Comparison of ENCODE assay signal across 21 mouse cellular contexts in genomic region chr7:120104975-120105374, GRCm38 (mm10). TPM values are rescaled to one million over a fixed set of nuclear protein-coding genes. Genes with fewer than 3 reads are reported as not detected.
A peak's percentile ranks its signal among the peaks of the same experiment; 100 is the strongest.
DNase-seq lines count a peak whose midpoint lies in the region; ATAC-seq and TF ChIP-seq lines count a peak whose summit lies in the region.
"Had no signal": no experiment of that assay in that cellular context is flagged by ENCODE, and none has a peak within 500 bp of the region (broad histone marks: within the 10 kb centered on the region; RNA-seq: fewer than 3 reads in every experiment).

No protein-coding gene starts in this region.

- no peak for TF ChIP-seq EP300 in lung, postnatal 0 days (IDR thresholded peaks at IDR 0.05)

- WGBS in lung, postnatal 0 days: 68% methylated on average over 3 of the region's 3 CpGs

- H3K9me3 ChIP-seq in lung, postnatal 0 days (ENCODE audit: low read length): no peaks in the 10 kb centered on the region
- H3K9me3 ChIP-seq: embryonic facial prominence, embryonic 13.5 days; forebrain, embryonic 12.5 days; heart, embryonic 15.5 days had no signal

- H3K4me2 ChIP-seq in lung, postnatal 0 days (replicated peaks; ENCODE audit: low read depth, low read length): no peak overlapping the region
- H3K4me2 ChIP-seq: embryonic facial prominence, embryonic 13.5 days; forebrain, embryonic 12.5 days; heart, embryonic 15.5 days had no signal

- peak; percentile 50 for TF ChIP-seq CTCF in lung, postnatal 0 days (IDR thresholded peaks at IDR 0.05)
- TF ChIP-seq CTCF in brain, embryonic 14.5 days (IDR thresholded peaks at IDR 0.05; ENCODE audit: borderline replicate concordance, extremely low read depth, insufficient read depth, insufficient read length): peak; percentile 18; the same call in 1 of the 2 replicates

- no peak overlapping the region for H3K9ac ChIP-seq in lung, postnatal 0 days (replicated peaks; ENCODE audit: low read depth)
- H3K9ac ChIP-seq: embryonic facial prominence, embryonic 13.5 days; forebrain, embryonic 12.5 days; heart, embryonic 15.5 days had no signal

- TF ChIP-seq POLR2A in brain, embryonic 14.5 days (IDR thresholded peaks at IDR 0.05; ENCODE audit: borderline replicate concordance, extremely low read depth, insufficient read depth, insufficient read length, poor library complexity, severe bottlenecking): no peak

- peaks cover 5% of the 10 kb centered on the region; the same call in 1 of the 2 replicates for H3K4me1 ChIP-seq in lung, postnatal 0 days (ENCODE audit: insufficient read depth, low read depth, low read length)

- H3K27ac ChIP-seq in lung, postnatal 0 days (ENCODE audit: low read length): no peak overlapping the region
- H3K27ac ChIP-seq: embryonic facial prominence, embryonic 13.5 days; forebrain, embryonic 12.5 days; heart, embryonic 15.5 days had no signal

- no peak for ATAC-seq in lung, postnatal 0 days
- no peak for ATAC-seq in megakaryocyte progenitor cell, adult 5-6 weeks (replicated peaks; ENCODE audit: poor library complexity)
- ATAC-seq: inflammation-experienced regulatory T-cells, adult 6 months had no signal

- no peak overlapping the region for H3K4me3 ChIP-seq in lung, postnatal 0 days (ENCODE audit: low read depth, low read length)
- H3K4me3 ChIP-seq: embryonic facial prominence, embryonic 13.5 days; forebrain, embryonic 12.5 days; heart, embryonic 15.5 days had no signal

- no peaks in the 10 kb centered on the region for H3K27me3 ChIP-seq in lung, postnatal 0 days (replicated peaks; ENCODE audit: insufficient read depth, low read length)
- H3K27me3 ChIP-seq: embryonic facial prominence, embryonic 13.5 days; heart, embryonic 15.5 days had no signal

- no peaks in the 10 kb centered on the region; the same call in 1 of the 2 replicates for H3K36me3 ChIP-seq in lung, postnatal 0 days (ENCODE audit: insufficient read depth, low read length)
- H3K36me3 ChIP-seq: forebrain, embryonic 12.5 days; heart, embryonic 15.5 days had no signal

- peak; percentile 56 to 59 for DNase-seq in cerebellum, postnatal 10 days
- no peak for DNase-seq in cerebellum, adult 9-11 months
- peak; percentile 33 for DNase-seq in heart, postnatal 4 days
- no peak for DNase-seq in heart, adult 9 months (ENCODE audit: low spot score in 2 of 2)
- peak; percentile 16 for DNase-seq in lung, postnatal 0 days (ENCODE audit: low spot score)
- DNase-seq in lung, postnatal 4 days: no peak
- peak; percentile 32 for DNase-seq in brain, embryonic 14.5 days (ENCODE audit: low read depth)
- DNase-seq: adrenal gland, adult 2 months; gastrocnemius, postnatal 25 days; kidney, postnatal 14 days; layer of hippocampus, postnatal 36 days; lung, postnatal 14 days; thymus, postnatal 14 days had no signal

RNA-seq across cellular contexts. Expression of gene Tmem159, which starts 2.8 kb away (rescaled TPM):
- total RNA-seq in heart, postnatal 4 days (2021): 10 to 100 TPM; 15.5 to 16.8 TPM
- 75.5 and 79.4 TPM in 2 replicates for polyA plus RNA-seq in lung, postnatal 0 days (2015; fragmentation: Nextera tagmentation; extraction: Ambion mirVana)
- polyA plus RNA-seq in brain, embryonic 14.5 days (2012; rRNA removed): 4.0 and 6.0 TPM in 2 replicates
- 8.7 and 12.8 TPM in 2 replicates for total RNA-seq in megakaryocyte progenitor cell, adult 5-6 weeks (2015)
- total RNA-seq in megakaryocyte progenitor cell, adult 5-6 weeks (2017): 6.1 and 6.3 TPM in 2 replicates

RNA-seq across cellular contexts. Expression of gene Dnah3, which starts 9.9 kb away (rescaled TPM):
- under 1 TPM; 0.02 to 0.05 TPM for total RNA-seq in heart, postnatal 4 days (2021)
- polyA plus RNA-seq in lung, postnatal 0 days (2015; fragmentation: Nextera tagmentation; extraction: Ambion mirVana): 2.9 and 3.2 TPM in 2 replicates
- 0.10 and 0.15 TPM in 2 replicates for polyA plus RNA-seq in brain, embryonic 14.5 days (2012; rRNA removed)
- total RNA-seq in megakaryocyte progenitor cell, adult 5-6 weeks (2015): not detected in 2 replicates
- total RNA-seq in megakaryocyte progenitor cell, adult 5-6 weeks (2017): not detected in 2 replicates
- total RNA-seq: liver, adult 2 months had no signal
- polyA plus RNA-seq: adrenal gland, adult 2 months; C2C12; embryonic facial prominence, embryonic 13.5 days; liver, adult 2 months; neural tube, embryonic 14.5 days had no signal

RNA-seq across cellular contexts. Expression of gene Zp2, which starts 40.1 kb away (rescaled TPM):
- under 1 TPM; 0.11 to 0.36 TPM for total RNA-seq in heart, postnatal 4 days (2021)
- not detected in 2 replicates for polyA plus RNA-seq in lung, postnatal 0 days (2015; fragmentation: Nextera tagmentation; extraction: Ambion mirVana)
- not detected in 2 replicates for polyA plus RNA-seq in brain, embryonic 14.5 days (2012; rRNA removed)
- total RNA-seq in megakaryocyte progenitor cell, adult 5-6 weeks (2015): not detected in 2 replicates
- total RNA-seq in megakaryocyte progenitor cell, adult 5-6 weeks (2017): not detected in 2 replicates
- total RNA-seq: adrenal gland, adult 2 months; layer of hippocampus, postnatal 36 days; liver, adult 2 months had no signal
- polyA plus RNA-seq: adrenal gland, adult 2 months; C2C12; embryonic facial prominence, embryonic 13.5 days; forebrain, embryonic 12.5 days; inflammation-experienced regulatory T-cells, adult 6 months; liver, adult 2 months; neural tube, embryonic 14.5 days had no signal

Comparison
In these comparisons a context has a peak if more than half of its experiments do, and no peak if none do; other contexts are left out.
1. DNase-seq: peak in cerebellum, postnatal 10 days (2 of 2), heart, postnatal 4 days (single experiment), lung, postnatal 0 days (single experiment) and brain, embryonic 14.5 days (single experiment); none in cerebellum, adult 9-11 months (single experiment), heart, adult 9 months (0 of 2) and lung, postnatal 4 days (0 of 2).